Mouse (Mus musculus) T-cell, adult 2 months (primary cell): ENCODE measurements at regions not wholly inside any gene's neighbourhood (a gene's known extent, or its start where the extent isn't known, plus 50 kb on each side); places are given as distances from the start of the nearest gene placed in this dataset.

Experiments used
- DNase-seq: peaks from one replicate; pipeline ENCODE4 v3.0.0; 2022; ENCODE audit warnings: low spot score

GRCm38 (mm10) chr4:124254446-124255182 lies 336.8 kb upstream of the 4930535I16Rik start:
- DNase-seq: no peak

- DNase-seq: no peak
Measured at GRCm38 (mm10) chr4:124241600-124241999, 323.8 kb upstream of the 4930535I16Rik start.

- DNase-seq: no peak
Measured at GRCm38 (mm10) chr4:124236476-124236875, 318.7 kb upstream of the 4930535I16Rik start.

GRCm38 (mm10) chr4:124228537-124228936 lies 310.7 kb upstream of the 4930535I16Rik start:
- DNase-seq: no peak

GRCm38 (mm10) chr4:124223646-124224500 lies 306.1 kb upstream of the 4930535I16Rik start:
- DNase-seq: no peak

- no peak for DNase-seq
Measured at GRCm38 (mm10) chr4:124221736-124222135, 303.9 kb upstream of the 4930535I16Rik start.

GRCm38 (mm10) chr4:124217206-124217605 lies 299.4 kb upstream of the 4930535I16Rik start:
- no peak for DNase-seq

- DNase-seq: no peak
Measured at GRCm38 (mm10) chr4:124216351-124216750, 298.5 kb upstream of the 4930535I16Rik start.

GRCm38 (mm10) chr4:124215077-124215476 lies 297.3 kb upstream of the 4930535I16Rik start:
- no peak for DNase-seq

- no peak for DNase-seq
Measured at GRCm38 (mm10) chr4:124210103-124210502, 292.3 kb upstream of the 4930535I16Rik start.

GRCm38 (mm10) chr4:124206480-124206879 lies 288.7 kb upstream of the 4930535I16Rik start:
- no peak for DNase-seq

- no peak for DNase-seq
Measured at GRCm38 (mm10) chr4:124203736-124204135, 285.9 kb upstream of the 4930535I16Rik start.

- no peak for DNase-seq
Measured at GRCm38 (mm10) chr4:124199884-124200844, 282.3 kb upstream of the 4930535I16Rik start.

- DNase-seq: no peak
Measured at GRCm38 (mm10) chr4:124198832-124199231, 281.0 kb upstream of the 4930535I16Rik start.

GRCm38 (mm10) chr4:124196711-124197110 lies 278.9 kb upstream of the 4930535I16Rik start:
- no peak for DNase-seq

- no peak for DNase-seq
Measured at GRCm38 (mm10) chr4:124193059-124193721, 275.4 kb upstream of the 4930535I16Rik start.

GRCm38 (mm10) chr4:124190775-124191174 lies 273.0 kb upstream of the 4930535I16Rik start:
- no peak for DNase-seq

GRCm38 (mm10) chr4:124189993-124190385 lies 272.2 kb upstream of the 4930535I16Rik start:
- DNase-seq: no peak

- DNase-seq: no peak
Measured at GRCm38 (mm10) chr4:124189352-124189992, 271.6 kb upstream of the 4930535I16Rik start.

GRCm38 (mm10) chr4:124187108-124187507 lies 269.3 kb upstream of the 4930535I16Rik start:
- DNase-seq: no peak

- no peak for DNase-seq
Measured at GRCm38 (mm10) chr4:124181335-124181734, 263.5 kb upstream of the 4930535I16Rik start.
